Mouse (Mus musculus) midbrain, postnatal 0 days (tissue): ENCODE measurements around the gene 2310002L09Rik. TPM values are rescaled to one million over a fixed set of nuclear protein-coding genes. Genes with fewer than 3 reads are reported as not detected.
"Not testable (repeated sequence)": the region's sequence is repeated elsewhere in the genome, so short reads cannot be mapped to it uniquely, and the experiment has no call there.

Experiments used
- ATAC-seq: fragments of 200-750 bp; cut with Nextera tagmentation; 2 replicates; pipeline ENCODE4 v1.8.0; 2017; ENCODE audit warnings: moderate number of reproducible peaks, mild to moderate bottlenecking, moderate TSS enrichment, moderate library complexity; ENCODE audit not compliant: low FRiP score
- DNase-seq: peaks from one replicate; pipeline ENCODE4 v3.0.0-alpha.2; 2015; ENCODE audit warnings: low spot score
- H3K27ac ChIP-seq: fragments of 300-500 bp; sonication (generic); 2 replicates; pipeline ENCODE4 v1.5.1; 2014; ENCODE audit warnings: low read depth, mild to moderate bottlenecking, low read length, mixed read lengths
- H3K27me3 ChIP-seq: fragments of 300-500 bp; sonication (generic); 2 replicates; pipeline ENCODE4 v1.6.1; 2014; ENCODE audit warnings: low read length, control low read depth, mixed read lengths; ENCODE audit not compliant: insufficient read depth
- H3K36me3 ChIP-seq: fragments of 300-500 bp; sonication (generic); 2 replicates; pipeline ENCODE4 v1.6.1; 2014; ENCODE audit warnings: low read length, control low read depth, mixed read lengths; ENCODE audit not compliant: insufficient read depth
- H3K4me1 ChIP-seq: fragments of 300-500 bp; sonication (generic); 2 replicates; pipeline ENCODE4 v1.6.1; 2014; ENCODE audit warnings: mild to moderate bottlenecking, control low read depth, antibody characterized with exemption, low read length, mixed read lengths; ENCODE audit not compliant: insufficient read depth
- H3K4me2 ChIP-seq: fragments of 300-500 bp; sonication (generic); 2 replicates; pipeline ENCODE4 v1.6.1; 2014; ENCODE audit warnings: low read depth, mild to moderate bottlenecking, low read length, mixed read lengths; ENCODE audit not compliant: poor library complexity, severe bottlenecking
- H3K4me3 ChIP-seq: fragments of 300-500 bp; sonication (generic); 2 replicates; pipeline ENCODE4 v1.5.1; 2014; ENCODE audit warnings: low read depth, mild to moderate bottlenecking, low read length, moderate library complexity
- H3K9ac ChIP-seq: fragments of 300-500 bp; sonication (generic); replicated peaks from 2 replicates; pipeline ENCODE4 v1.6.1; 2014; ENCODE audit warnings: mild to moderate bottlenecking, low read length, moderate library complexity, mixed read lengths; ENCODE audit not compliant: poor library complexity, severe bottlenecking
- H3K9me3 ChIP-seq: fragments of 300-500 bp; sonication (generic); 2 replicates; pipeline ENCODE4 v1.6.1; 2016; ENCODE audit warnings: low read length, control low read depth
- CTCF ChIP-seq: IDR thresholded peaks from 2 replicates; pipeline ENCODE4 v1.5.1; 2016; ENCODE audit warnings: antibody characterized with exemption, mild to moderate bottlenecking
- whole genome bisulfite sequencing: fragments of 180-500 bp; shearing (Covaris S2); extraction: QIAGEN DNeasy Blood & Tissue Kit; methylation state at CpG from one replicate; pipeline ENCODE4 v1.1.7; 2014; 5-methylcytosine and 5-hydroxymethylcytosine counted together
- polyA plus RNA-seq: library from polyadenylated mRNA; unstranded; fragments of >200 nt; fragmentation: Nextera tagmentation; extraction: Ambion mirVana; gene quantifications from 2 replicates; pipeline ENCODE4 v1.2.1, GENCODE M21; 2015
- total RNA-seq: library from RNA; depleted of rRNA; stranded (reverse); fragments of >200 nt; gene quantifications from 2 replicates; pipeline ENCODE4 v1.2.3, GENCODE M21; 2014; rRNA removed

2310002L09Rik gene
- total RNA-seq, result not detected in 2 replicates
- polyA plus RNA-seq, result not detected in 2 replicates

- Histone ChIP-seq H3K4me2 (no peak within 1 kb of the TSS), H3K4me1 (no peaks in the 10 kb centered on the region), H3K27me3 (no peaks in the 10 kb centered on the region), H3K36me3 (no peaks in the 10 kb centered on the region), H3K9ac (no peak within 1 kb of the TSS), H3K27ac (no peak within 1 kb of the TSS), H3K9me3 (no peaks in the 10 kb centered on the region), H3K4me3 (no peak within 1 kb of the TSS)
- DNase-seq (no peak), ATAC-seq (no peak)
- TF ChIP-seq CTCF, result no peak
- 84% methylated on average over 8 of the region's 8 CpGs for WGBS
Measured at GRCm38 (mm10) chr4:73950375-73950896, at the start of gene 2310002L09Rik. Gene 2310002L09Rik (minus strand): TSS chr4:73950846.

DNA sequence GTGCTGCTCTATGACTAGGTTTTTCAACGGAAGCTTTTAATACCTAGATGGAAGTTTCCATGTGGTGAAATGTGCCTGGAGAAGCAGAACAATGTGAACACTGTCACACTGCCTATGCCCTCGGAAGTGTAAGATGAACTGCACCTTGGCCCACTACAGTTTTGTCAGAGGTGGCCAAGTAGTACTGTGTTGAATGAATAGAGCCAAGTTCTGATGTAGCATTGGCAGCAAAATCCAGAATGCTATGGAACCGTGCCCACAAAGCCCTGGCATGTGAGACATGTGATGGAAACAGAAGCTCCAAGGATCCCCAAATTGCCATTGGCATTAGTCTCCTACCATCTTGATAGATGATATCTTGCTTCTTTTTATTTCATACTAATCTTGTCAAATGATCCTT is 29.8 kb upstream of the 2310002L09Rik start:
- WGBS, result 76% methylated on average over 3 of the region's 3 CpGs

GRCm38 (mm10) chr4:73920660-73921059 is 30.0 kb downstream of the 2310002L09Rik start, which contains the start of gene Gm11756:
Gene Gm11756 (minus strand): TSS chr4:73920760.
- not testable (repeated sequence) for H3K9me3 ChIP-seq, H3K4me2 ChIP-seq, H3K27ac ChIP-seq, ATAC-seq, H3K4me1 ChIP-seq, H3K36me3 ChIP-seq, H3K27me3 ChIP-seq, DNase-seq, H3K4me3 ChIP-seq, H3K9ac ChIP-seq
- 87% methylated on average over 6 of the region's 6 CpGs for WGBS

More for the DNA sequence above, 29.8 kb upstream of the 2310002L09Rik start:
- Histone ChIP-seq H3K4me2 (no peak overlapping the region), H3K27ac (no peak overlapping the region), H3K4me1 (no peaks in the 10 kb centered on the region), H3K36me3 (no peaks in the 10 kb centered on the region), H3K9ac (no peak overlapping the region), H3K4me3 (no peak overlapping the region), H3K9me3 (no peaks in the 10 kb centered on the region), H3K27me3 (no peaks in the 10 kb centered on the region)
- ATAC-seq (no peak), DNase-seq (peak; percentile 11)
- TF ChIP-seq CTCF, result no peak

- ATAC-seq, H3K9me3 ChIP-seq, H3K4me3 ChIP-seq, DNase-seq, H3K27ac ChIP-seq, H3K4me1 ChIP-seq, H3K27me3 ChIP-seq, H3K36me3 ChIP-seq, H3K4me2 ChIP-seq, H3K9ac ChIP-seq: not testable (repeated sequence)
- no CpG with 5 or more reads among the region's 4 CpGs for WGBS
Measured at GRCm38 (mm10) chr4:73905853-73906252, 44.8 kb downstream of the 2310002L09Rik start, which contains the start of gene Gm13871. Gene Gm13871 (minus strand): TSS chr4:73905953.

DNA sequence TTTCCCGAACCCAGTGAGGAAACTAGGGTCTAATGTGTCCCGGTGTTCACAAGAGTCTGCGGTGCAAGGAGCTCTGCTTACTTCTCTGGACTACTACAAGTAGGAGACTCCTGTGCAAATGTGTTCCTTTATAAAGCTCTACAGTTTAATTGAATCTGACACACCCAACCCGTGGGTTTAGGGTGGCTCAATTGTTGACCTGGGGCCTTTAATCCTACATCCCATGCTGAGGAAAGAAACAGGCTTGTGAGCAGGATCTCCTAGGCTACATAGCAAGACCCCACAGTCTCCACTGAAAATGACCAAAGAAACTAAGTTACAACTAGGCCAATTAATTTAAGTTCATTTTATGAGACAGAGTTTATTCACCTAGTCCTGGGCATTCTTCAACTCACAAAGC is 59.6 kb downstream of the 2310002L09Rik start, which contains the start of gene Gm11757:
Gene Gm11757 (minus strand): TSS at position 101 of the 400 bp plus-strand sequence.
- H3K36me3 ChIP-seq, H3K27me3 ChIP-seq, H3K4me1 ChIP-seq, H3K4me3 ChIP-seq, ATAC-seq, H3K27ac ChIP-seq, DNase-seq, H3K9me3 ChIP-seq, H3K9ac ChIP-seq, H3K4me2 ChIP-seq: not testable (repeated sequence)
- no CpG with 5 or more reads among the region's 4 CpGs for WGBS

Other genes starting within 250 kb of the 2310002L09Rik start
- gene Rasef, start 159.9 kb downstream of the 2310002L09Rik start, total RNA-seq, result 0.16 and 0.90 TPM in 2 replicates
- gene Rasef, start 159.9 kb downstream of the 2310002L09Rik start, polyA plus RNA-seq, result 0.43 and 0.65 TPM in 2 replicates
- gene Gm11758, start 74.6 kb downstream of the 2310002L09Rik start, total RNA-seq, result not detected in 2 replicates
- not detected in 2 replicates for gene Gm11758, start 74.6 kb downstream of the 2310002L09Rik start, polyA plus RNA-seq
- not detected in 2 replicates for gene Gm11757, start 59.7 kb downstream of the 2310002L09Rik start, total RNA-seq
- gene Gm11757, start 59.7 kb downstream of the 2310002L09Rik start, polyA plus RNA-seq, result not detected in 2 replicates
- gene Gm13871, start 44.9 kb downstream of the 2310002L09Rik start, total RNA-seq, result not detected in 2 replicates
- not detected in 2 replicates for gene Gm13871, start 44.9 kb downstream of the 2310002L09Rik start, polyA plus RNA-seq
- not detected in 2 replicates for gene Gm11756, start 30.1 kb downstream of the 2310002L09Rik start, total RNA-seq
- not detected in 2 replicates for gene Gm11756, start 30.1 kb downstream of the 2310002L09Rik start, polyA plus RNA-seq
- 21.8 and 27.8 TPM in 2 replicates for gene Frmd3, start 62.6 kb upstream of the 2310002L09Rik start, total RNA-seq
- gene Frmd3, start 62.6 kb upstream of the 2310002L09Rik start, polyA plus RNA-seq, result 24.1 and 27.6 TPM in 2 replicates